Mouse (Mus musculus): ENCODE data around the gene Sgta. TPM values are rescaled to one million over a fixed set of nuclear protein-coding genes. Genes with fewer than 3 reads are reported as not detected.

Gene Sgta
- polyA plus RNA-seq (2012; rRNA removed; ENCODE audit: low replicate concordance) = 313 and 371 TPM in 2 replicates

DNA sequence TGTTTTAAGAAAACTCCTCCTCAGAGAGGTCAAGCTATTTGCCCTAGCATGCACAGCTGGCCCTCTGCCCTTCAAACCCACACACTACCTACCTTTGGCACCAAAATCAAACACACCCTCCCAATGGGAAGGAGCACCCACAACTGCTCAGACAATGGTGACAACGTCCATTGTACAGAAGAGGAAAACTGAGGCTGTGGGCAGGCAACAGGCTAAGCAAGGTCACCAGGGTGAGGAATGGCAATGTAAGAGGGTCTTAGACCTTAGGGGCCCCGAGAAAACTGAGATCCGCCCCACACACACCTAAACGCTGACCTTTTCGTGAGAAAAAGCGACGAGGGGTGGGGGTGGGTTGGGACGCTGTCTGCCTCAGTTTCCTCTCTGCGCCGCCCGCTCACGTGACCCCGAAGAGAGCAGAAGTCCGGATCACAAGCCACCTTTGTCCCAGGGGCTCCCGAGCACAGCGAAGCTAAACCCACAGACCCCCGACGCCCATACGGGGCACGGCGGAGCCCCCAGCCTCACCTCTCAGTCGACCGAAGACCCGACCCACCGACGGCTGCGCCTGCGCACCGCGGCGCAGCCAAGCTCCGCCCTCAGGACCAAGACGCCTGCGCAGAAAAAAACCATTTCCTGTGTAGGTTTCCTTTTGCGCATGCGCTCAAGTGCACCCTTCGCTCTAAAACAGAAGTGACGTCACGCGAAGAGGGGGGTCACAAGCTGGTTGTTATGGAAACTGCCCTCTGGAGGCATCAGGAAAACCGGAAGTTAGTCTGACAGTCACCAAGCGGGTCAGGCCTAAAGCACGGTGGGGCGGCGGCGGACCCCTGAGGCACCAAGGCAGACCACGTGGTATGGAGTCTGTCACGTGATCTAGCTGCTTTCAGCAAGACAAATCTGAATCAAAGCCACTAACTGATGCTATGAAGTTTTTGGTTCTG lies at the start of gene Sgta:
Gene Sgta, minus strand, starts transcription at position 579 of the 941 bp plus-strand sequence.

DNA sequence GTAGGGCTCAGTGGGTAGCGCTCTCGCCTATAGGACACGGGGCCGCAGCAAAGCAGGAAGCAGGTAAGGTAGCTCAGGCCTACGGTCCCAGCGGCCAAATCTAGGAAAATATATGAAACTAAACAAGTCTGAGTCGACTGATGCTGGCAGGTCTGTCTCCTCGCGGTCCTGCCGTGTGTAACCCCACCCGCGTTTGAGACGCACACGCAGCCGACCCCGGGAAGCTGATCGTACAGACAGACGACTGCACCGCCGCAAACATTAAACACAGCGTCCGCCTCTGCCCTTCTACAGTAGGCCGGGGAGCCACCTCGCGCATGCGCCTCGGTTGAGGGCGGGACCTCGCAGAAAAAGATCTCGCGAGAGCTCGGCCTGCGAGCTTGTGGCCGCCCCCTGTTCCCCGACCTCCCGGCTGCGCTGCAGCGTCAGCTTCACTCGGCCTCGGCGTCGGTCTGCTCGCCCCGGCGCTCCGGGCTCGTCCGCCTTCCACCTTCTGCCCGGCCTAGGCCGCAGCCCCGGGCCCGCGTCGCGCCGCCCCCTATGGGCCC lies 45.7 kb upstream of the Sgta start, which contains the start of gene Map2k2:
Gene Map2k2, plus strand, starts transcription at position 351 of the 548 bp plus-strand sequence.

GRCm38 (mm10) chr10:81069836-81070235 lies 9.9 kb upstream of the Sgta start, which contains the start of gene Thop1:
Gene Thop1, plus strand, starts transcription at chr10:81070035.

GRCm38 (mm10) chr10:81036988-81037580 lies 22.9 kb downstream of the Sgta start, which contains the start of gene Slc39a3:
Gene Slc39a3, minus strand, starts transcription at chr10:81037426.

DNA sequence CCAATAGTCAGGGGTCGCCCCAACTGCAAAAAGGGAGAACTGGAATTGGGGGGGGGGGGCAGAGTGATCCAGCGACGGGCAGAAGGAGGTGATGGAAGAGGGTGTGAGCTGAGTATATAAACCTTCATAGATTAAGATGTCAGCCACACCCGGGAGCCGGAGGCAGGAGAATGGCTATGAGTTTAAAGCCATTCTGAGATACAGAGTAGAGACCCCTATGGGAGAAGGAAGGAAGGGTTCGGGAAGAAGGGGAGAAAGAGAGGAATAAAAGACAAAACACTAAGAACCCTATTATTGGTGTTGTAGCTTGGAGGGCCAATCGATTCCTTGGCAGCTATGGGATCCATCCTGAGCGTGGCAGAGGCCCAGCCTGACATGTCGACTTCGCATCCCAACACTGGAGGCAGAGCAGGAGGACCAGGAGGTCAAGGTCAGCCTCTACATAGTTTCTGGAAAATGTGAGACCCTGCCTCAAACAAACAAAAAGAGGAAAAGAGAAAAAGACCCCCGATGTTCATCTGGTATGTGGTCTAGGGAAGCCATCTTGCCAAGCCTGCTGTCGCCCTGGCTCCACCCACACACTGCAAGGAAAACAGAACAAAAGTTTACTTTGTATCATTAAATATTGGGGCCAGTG lies 34.2 kb downstream of the Sgta start, which contains the start of gene Diras1:
Gene Diras1, minus strand, starts transcription at position 24 of the 637 bp plus-strand sequence.

GRCm38 (mm10) chr10:81014393-81015384 lies 45.3 kb downstream of the Sgta start, which contains the start of gene Gng7:
Gene Gng7, minus strand, starts transcription at chr10:81014945.

Other genes starting within 250 kb of the Sgta start
- 0.38 and 44.2 TPM in 2 replicates for gene Jsrp1, start 246.7 kb downstream of the Sgta start, polyA plus RNA-seq (2012; rRNA removed; ENCODE audit: low replicate concordance)
- 1,126 and 1,128 TPM in 2 replicates for gene Oaz1, start 233.5 kb downstream of the Sgta start, polyA plus RNA-seq (2012; rRNA removed; ENCODE audit: low replicate concordance)
- 3.3 TPM in 1 of 2 replicates, not detected in the other for gene Lingo3, start 216.1 kb downstream of the Sgta start, polyA plus RNA-seq (2012; rRNA removed; ENCODE audit: low replicate concordance)
- 89.6 and 111 TPM in 2 replicates for gene Lsm7, start 205.0 kb downstream of the Sgta start, polyA plus RNA-seq (2012; rRNA removed; ENCODE audit: low replicate concordance)
- gene Sppl2b, start 204.9 kb downstream of the Sgta start, polyA plus RNA-seq (2012; rRNA removed; ENCODE audit: low replicate concordance) = 96.5 and 123 TPM in 2 replicates
- 0.13 and 0.14 TPM in 2 replicates for gene Tmprss9, start 188.3 kb downstream of the Sgta start, polyA plus RNA-seq (2012; rRNA removed; ENCODE audit: low replicate concordance)
- 202 and 257 TPM in 2 replicates for gene Timm13, start 159.2 kb downstream of the Sgta start, polyA plus RNA-seq (2012; rRNA removed; ENCODE audit: low replicate concordance)
- 11.2 and 14.6 TPM in 2 replicates for gene Lmnb2, start 141.9 kb downstream of the Sgta start, polyA plus RNA-seq (2012; rRNA removed; ENCODE audit: low replicate concordance)
- gene Gadd45b, start 130.1 kb downstream of the Sgta start, polyA plus RNA-seq (2012; rRNA removed; ENCODE audit: low replicate concordance) = 31.8 and 52.6 TPM in 2 replicates
- gene Gng7, start 45.2 kb downstream of the Sgta start, polyA plus RNA-seq (2012; rRNA removed; ENCODE audit: low replicate concordance) = 6.4 and 7.3 TPM in 2 replicates
- 0.09 and 0.27 TPM in 2 replicates for gene Diras1, start 34.5 kb downstream of the Sgta start, polyA plus RNA-seq (2012; rRNA removed; ENCODE audit: low replicate concordance)
- gene Slc39a3, start 22.8 kb downstream of the Sgta start, polyA plus RNA-seq (2012; rRNA removed; ENCODE audit: low replicate concordance) = 36.6 and 42.0 TPM in 2 replicates
- gene Thop1, start 9.9 kb upstream of the Sgta start, polyA plus RNA-seq (2012; rRNA removed; ENCODE audit: low replicate concordance) = 30.9 and 38.7 TPM in 2 replicates
- 2.5 TPM in 2 replicates for gene Creb3l3, start 38.7 kb upstream of the Sgta start, polyA plus RNA-seq (2012; rRNA removed; ENCODE audit: low replicate concordance)
- 152 and 291 TPM in 2 replicates for gene Map2k2, start 45.7 kb upstream of the Sgta start, polyA plus RNA-seq (2012; rRNA removed; ENCODE audit: low replicate concordance)
- 45.5 and 121 TPM in 2 replicates for gene Zbtb7a, start 75.0 kb upstream of the Sgta start, polyA plus RNA-seq (2012; rRNA removed; ENCODE audit: low replicate concordance)
- gene Pias4, start 107.7 kb upstream of the Sgta start, polyA plus RNA-seq (2012; rRNA removed; ENCODE audit: low replicate concordance) = 36.6 and 47.6 TPM in 2 replicates
- 1,357 and 1,920 TPM in 2 replicates for gene Eef2, start 116.5 kb upstream of the Sgta start, polyA plus RNA-seq (2012; rRNA removed; ENCODE audit: low replicate concordance)
- 41.3 and 86.2 TPM in 2 replicates for gene Dapk3, start 122.8 kb upstream of the Sgta start, polyA plus RNA-seq (2012; rRNA removed; ENCODE audit: low replicate concordance)
- gene 4930442H23Rik, start 123.7 kb upstream of the Sgta start, polyA plus RNA-seq (2012; rRNA removed; ENCODE audit: low replicate concordance) = not detected in 2 replicates
- 3.4 TPM in 1 of 2 replicates, not detected in the other for gene Nmrk2, start 141.9 kb upstream of the Sgta start, polyA plus RNA-seq (2012; rRNA removed; ENCODE audit: low replicate concordance)
- 0.98 and 1.3 TPM in 2 replicates for gene Atcay, start 170.7 kb upstream of the Sgta start, polyA plus RNA-seq (2012; rRNA removed; ENCODE audit: low replicate concordance)
- gene Zfr2, start 173.0 kb upstream of the Sgta start, polyA plus RNA-seq (2012; rRNA removed; ENCODE audit: low replicate concordance) = 12.8 and 21.1 TPM in 2 replicates
- gene Matk, start 192.8 kb upstream of the Sgta start, polyA plus RNA-seq (2012; rRNA removed; ENCODE audit: low replicate concordance) = 6.9 and 12.2 TPM in 2 replicates
- 46.1 and 120 TPM in 2 replicates for gene Mrpl54, start 206.8 kb upstream of the Sgta start, polyA plus RNA-seq (2012; rRNA removed; ENCODE audit: low replicate concordance)
- gene Apba3, start 206.8 kb upstream of the Sgta start, polyA plus RNA-seq (2012; rRNA removed; ENCODE audit: low replicate concordance) = 145 and 166 TPM in 2 replicates
- gene Tjp3, start 231.4 kb upstream of the Sgta start, polyA plus RNA-seq (2012; rRNA removed; ENCODE audit: low replicate concordance) = 12.5 and 27.1 TPM in 2 replicates
- gene Pip5k1c, start 232.8 kb upstream of the Sgta start, polyA plus RNA-seq (2012; rRNA removed; ENCODE audit: low replicate concordance) = 84.9 and 118 TPM in 2 replicates

Data from mammary gland, adult 2 months (tissue).